9 mouse cellular contexts compared by ENCODE assay signal in genomic region chr4:133512972-133513371, GRCm38 (mm10). TPM values are rescaled to one million over a fixed set of nuclear protein-coding genes. Genes with fewer than 3 reads are reported as not detected.
DNase-seq lines count a peak whose midpoint lies in the region; ATAC-seq and TF ChIP-seq lines count a peak whose summit lies in the region.
"Had no signal": no experiment of that assay in that cellular context is flagged by ENCODE, and none has a peak within 500 bp of the region (broad histone marks: within the 10 kb centered on the region; RNA-seq: fewer than 3 reads in every experiment).

No protein-coding gene starts in this region.

- H3K36me3 ChIP-seq in G1E (replicated peaks) = no peaks in the 10 kb centered on the region
- no peaks in the 10 kb centered on the region for H3K36me3 ChIP-seq in embryonic facial prominence, embryonic 11.5 days (replicated peaks; ENCODE audit: control insufficient read depth, insufficient read depth, low read depth, low read length)
- H3K36me3 ChIP-seq in heart, embryonic 12.5 days = no peaks in the 10 kb centered on the region
- H3K36me3 ChIP-seq: lung, embryonic 15.5 days had no signal

- no peaks in the 10 kb centered on the region for H3K4me1 ChIP-seq in G1E (ENCODE audit: insufficient read depth, low read depth, low read length)
- H3K4me1 ChIP-seq in embryonic facial prominence, embryonic 11.5 days (ENCODE audit: control insufficient read depth, insufficient read depth, low read length) = no peaks in the 10 kb centered on the region
- no peaks in the 10 kb centered on the region for H3K4me1 ChIP-seq in heart, embryonic 12.5 days (replicated peaks)
- no peaks in the 10 kb centered on the region for H3K4me1 ChIP-seq in lung, adult 2 months (ENCODE audit: control insufficient read depth, insufficient read depth, low read length)
- H3K4me1 ChIP-seq: lung, embryonic 15.5 days had no signal

- no peak overlapping the region for H3K9ac ChIP-seq in embryonic facial prominence, embryonic 11.5 days (replicated peaks; ENCODE audit: low read length)
- H3K9ac ChIP-seq in heart, embryonic 12.5 days = no peak overlapping the region
- H3K9ac ChIP-seq: lung, embryonic 15.5 days had no signal

- peaks cover 14% of the 10 kb centered on the region for H3K27me3 ChIP-seq in G1E (ENCODE audit: insufficient read depth, low read length)
- peaks cover 7% of the 10 kb centered on the region; the same call in 1 of the 2 replicates for H3K27me3 ChIP-seq in embryonic facial prominence, embryonic 11.5 days (ENCODE audit: control insufficient read depth, insufficient read depth, low read length)
- peaks cover 17% of the 10 kb centered on the region for H3K27me3 ChIP-seq in heart, embryonic 12.5 days (replicated peaks)

- TF ChIP-seq POLR2A in lung, adult 2 months (IDR thresholded peaks at IDR 0.05; ENCODE audit: borderline replicate concordance, extremely low read depth, low read depth, low read length) = no peak

- H3K4me3 ChIP-seq in G1E (ENCODE audit: low read depth, low read length) = no peak overlapping the region
- H3K4me3 ChIP-seq in embryonic facial prominence, embryonic 11.5 days (ENCODE audit: low read depth, low read length) = no peak overlapping the region
- H3K4me3 ChIP-seq in heart, embryonic 12.5 days = no peak overlapping the region
- no peak overlapping the region for H3K4me3 ChIP-seq in lung, adult 2 months (replicated peaks; ENCODE audit: extremely low read depth, low read depth, low read length)
- H3K4me3 ChIP-seq: lung, embryonic 15.5 days had no signal

- H3K4me2 ChIP-seq in embryonic facial prominence, embryonic 11.5 days (ENCODE audit: low read depth, low read length) = no peak overlapping the region
- no peak overlapping the region for H3K4me2 ChIP-seq in heart, embryonic 12.5 days
- H3K4me2 ChIP-seq: lung, embryonic 15.5 days had no signal

- WGBS in embryonic facial prominence, embryonic 11.5 days = 13% methylated on average over 8 of the region's 8 CpGs
- WGBS in heart, embryonic 12.5 days = 14% methylated on average over 8 of the region's 8 CpGs
- WGBS in lung, adult 2 months = 8% methylated on average over 8 of the region's 8 CpGs

- ATAC-seq in G1E (ENCODE audit: extremely low read depth, insufficient number of reproducible peaks, low FRiP score, poor library complexity, severe bottlenecking) = no peak
- no peak for ATAC-seq in embryonic facial prominence, embryonic 11.5 days (replicated peaks; ENCODE audit: insufficient number of reproducible peaks, low FRiP score, low TSS enrichment, low read depth)
- peak; percentile 25; the same call in 1 of the 2 replicates for ATAC-seq in heart, embryonic 12.5 days (ENCODE audit: insufficient number of reproducible peaks, low FRiP score)

- DNase-seq in G1E (ENCODE audit: low spot score) = peak; percentile 33
- peak; percentile 82 to 85 for DNase-seq in adrenal gland, postnatal 36 days
- DNase-seq in embryonic facial prominence, embryonic 11.5 days (ENCODE audit: low spot score) = peak; percentile 84
- DNase-seq in kidney, postnatal 36 days = peak; percentile 84 to 87
- peak; percentile 66 for DNase-seq in lung, adult 2 months
- DNase-seq in retina, postnatal 7 days (ENCODE audit: low read depth, low spot score) = peak; percentile 70
- DNase-seq in urinary bladder, postnatal 25 days (ENCODE audit: low spot score) = peak; percentile 66

- H3K27ac ChIP-seq in embryonic facial prominence, embryonic 11.5 days (replicated peaks; ENCODE audit: low read depth, low read length) = no peak overlapping the region
- no peak overlapping the region for H3K27ac ChIP-seq in heart, embryonic 12.5 days (ENCODE audit: poor library complexity, severe bottlenecking)
- H3K27ac ChIP-seq: lung, embryonic 15.5 days had no signal

- H3K9me3 ChIP-seq in G1E (replicated peaks) = no peaks in the 10 kb centered on the region
- no peaks in the 10 kb centered on the region for H3K9me3 ChIP-seq in embryonic facial prominence, embryonic 11.5 days (replicated peaks; ENCODE audit: control insufficient read depth, low read length)
- H3K9me3 ChIP-seq in heart, embryonic 12.5 days (replicated peaks) = no peaks in the 10 kb centered on the region
- H3K9me3 ChIP-seq: lung, embryonic 15.5 days had no signal

- peak; percentile 87 for TF ChIP-seq CTCF in G1E (IDR thresholded peaks at IDR 0.05; ENCODE audit: low read depth, low read length)
- peak; percentile 95 for TF ChIP-seq CTCF in lung, adult 2 months (IDR thresholded peaks at IDR 0.05; ENCODE audit: insufficient read depth, low read length)

RNA-seq across cellular contexts. Expression of gene Kdf1, which starts 5.8 kb away (rescaled TPM):
- not detected in 2 replicates for total RNA-seq in G1E (2014; fragmentation: Nextera tagmentation)
- total RNA-seq in G1E (2017) = 0.06 TPM in 1 of 2 replicates, not detected in the other
- polyA plus RNA-seq in G1E (2012) = not detected in 2 replicates
- 1 to 10 TPM in 1 of 2 experiments, under 1 TPM in 1; 0.76 to 4.6 TPM for total RNA-seq in adrenal gland, postnatal 36 days (2021)
- 7.6 and 8.0 TPM in 2 replicates for polyA plus RNA-seq in embryonic facial prominence, embryonic 11.5 days (2014; fragmentation: Nextera tagmentation; extraction: Ambion mirVana)
- polyA plus RNA-seq in heart, embryonic 12.5 days (2016; fragmentation: Nextera tagmentation; extraction: Ambion mirVana) = 0.42 and 0.78 TPM in 2 replicates
- polyA plus RNA-seq in lung, adult 2 months (2012; rRNA removed) = 19.0 and 22.2 TPM in 2 replicates

RNA-seq across cellular contexts. Expression of gene Trnp1, which starts 14.6 kb away (rescaled TPM):
- total RNA-seq in G1E (2014; fragmentation: Nextera tagmentation) = not detected in 2 replicates
- total RNA-seq in G1E (2017) = 0.16 TPM in 1 of 2 replicates, not detected in the other
- polyA plus RNA-seq in G1E (2012) = not detected in 2 replicates
- total RNA-seq in adrenal gland, postnatal 36 days (2021) = 1 to 10 TPM; 3.4 to 4.6 TPM
- 2.0 and 2.8 TPM in 2 replicates for polyA plus RNA-seq in embryonic facial prominence, embryonic 11.5 days (2014; fragmentation: Nextera tagmentation; extraction: Ambion mirVana)
- polyA plus RNA-seq in heart, embryonic 12.5 days (2016; fragmentation: Nextera tagmentation; extraction: Ambion mirVana) = 1.2 TPM in 2 replicates
- 3.4 and 4.5 TPM in 2 replicates for polyA plus RNA-seq in lung, adult 2 months (2012; rRNA removed)

RNA-seq across cellular contexts. Expression of gene Nudc, which starts 32.8 kb away (rescaled TPM):
- 150 and 160 TPM in 2 replicates for total RNA-seq in G1E (2014; fragmentation: Nextera tagmentation)
- total RNA-seq in G1E (2017) = 181 and 220 TPM in 2 replicates
- 629 and 697 TPM in 2 replicates for polyA plus RNA-seq in G1E (2012)
- total RNA-seq in adrenal gland, postnatal 36 days (2021) = 100 to 1,000 TPM; 152 to 166 TPM
- polyA plus RNA-seq in embryonic facial prominence, embryonic 11.5 days (2014; fragmentation: Nextera tagmentation; extraction: Ambion mirVana) = 308 and 322 TPM in 2 replicates
- 261 and 273 TPM in 2 replicates for polyA plus RNA-seq in heart, embryonic 12.5 days (2016; fragmentation: Nextera tagmentation; extraction: Ambion mirVana)
- polyA plus RNA-seq in lung, adult 2 months (2012; rRNA removed) = 52.4 and 60.4 TPM in 2 replicates

RNA-seq across cellular contexts. Expression of gene Tent5b, which starts 33.0 kb away (rescaled TPM):
- not detected in 2 replicates for total RNA-seq in G1E (2014; fragmentation: Nextera tagmentation)
- total RNA-seq in G1E (2017) = not detected in 2 replicates
- polyA plus RNA-seq in G1E (2012) = not detected in 2 replicates
- total RNA-seq in adrenal gland, postnatal 36 days (2021) = 1 to 10 TPM; 1.0 to 3.5 TPM
- 0.71 and 0.93 TPM in 2 replicates for polyA plus RNA-seq in embryonic facial prominence, embryonic 11.5 days (2014; fragmentation: Nextera tagmentation; extraction: Ambion mirVana)
- 0.88 and 1.3 TPM in 2 replicates for polyA plus RNA-seq in heart, embryonic 12.5 days (2016; fragmentation: Nextera tagmentation; extraction: Ambion mirVana)
- polyA plus RNA-seq in lung, adult 2 months (2012; rRNA removed) = 21.3 and 23.1 TPM in 2 replicates

RNA-seq across cellular contexts. Expression of gene Nr0b2, which starts 40.2 kb away (rescaled TPM):
- total RNA-seq in G1E (2014; fragmentation: Nextera tagmentation) = not detected in 2 replicates
- not detected in 2 replicates for total RNA-seq in G1E (2017)
- 0.04 TPM in 1 of 2 replicates, not detected in the other for polyA plus RNA-seq in G1E (2012)
- total RNA-seq in adrenal gland, postnatal 36 days (2021) = 10 to 100 TPM; 27.9 to 52.7 TPM
- not detected in 2 replicates for polyA plus RNA-seq in embryonic facial prominence, embryonic 11.5 days (2014; fragmentation: Nextera tagmentation; extraction: Ambion mirVana)
- polyA plus RNA-seq in heart, embryonic 12.5 days (2016; fragmentation: Nextera tagmentation; extraction: Ambion mirVana) = 9.9 and 10.5 TPM in 2 replicates
- 0.36 and 0.54 TPM in 2 replicates for polyA plus RNA-seq in lung, adult 2 months (2012; rRNA removed)

Comparison
In these comparisons a context has a peak if more than half of its experiments do, and no peak if none do; other contexts are left out.
1. DNase-seq: peak in every context shown above with its lines; median percentile 86 in kidney, postnatal 36 days; 84 in embryonic facial prominence, embryonic 11.5 days; 84 in adrenal gland, postnatal 36 days; 70 in retina, postnatal 7 days; 66 in lung, adult 2 months; 66 in urinary bladder, postnatal 25 days; 33 in G1E.